Mouse (Mus musculus) hematopoietic stem cell, adult 5-6 weeks (primary cell): ENCODE data around the gene Myo9b. TPM values are rescaled to one million over a fixed set of nuclear protein-coding genes. Genes with fewer than 3 reads are reported as not detected.

Experiments
- ATAC-seq, 2 experiments: fragments of 125-278 bp in 1 of 2; replicated peaks in 1 of 2; 2 replicates each; pipeline ENCODE4 v1.8.0; 2016 to 2017; ENCODE audit warnings: inconsistent platforms in 2 of 2, mild to moderate bottlenecking in 2 of 2, moderate number of reproducible peaks in 2 of 2, low read depth in 1 of 2, moderate TSS enrichment in 1 of 2; ENCODE audit not compliant: low FRiP score in 2 of 2, poor library complexity in 2 of 2, severe bottlenecking in 2 of 2, insufficient read depth in 1 of 2, low TSS enrichment in 1 of 2
- total RNA-seq: library from RNA; stranded (forward); fragments of 172-1452, 232-1000 nt; gene quantifications from 2 replicates; pipeline ENCODE4 v1.2.3, GENCODE M21; 2017

Myo9b gene
- total RNA-seq, 1 experiment from 2014 or later = 43.6 TPM

GRCm38 (mm10) chr8:71395629-71396028 is 123.1 kb downstream of the Myo9b start, which contains the start of gene Ushbp1:
Gene Ushbp1 (minus strand): TSS chr8:71395802.
- ATAC-seq = no peak

- peak; percentile 98 for ATAC-seq
Observed at GRCm38 (mm10) chr8:71396639-71397305, 124.3 kb downstream of the Myo9b start, which contains the start of gene Babam1. Gene Babam1 (plus strand): TSS chr8:71396861.

- ATAC-seq = no peak
Observed at GRCm38 (mm10) chr8:71397701-71398100, 125.2 kb downstream of the Myo9b start.

DNA sequence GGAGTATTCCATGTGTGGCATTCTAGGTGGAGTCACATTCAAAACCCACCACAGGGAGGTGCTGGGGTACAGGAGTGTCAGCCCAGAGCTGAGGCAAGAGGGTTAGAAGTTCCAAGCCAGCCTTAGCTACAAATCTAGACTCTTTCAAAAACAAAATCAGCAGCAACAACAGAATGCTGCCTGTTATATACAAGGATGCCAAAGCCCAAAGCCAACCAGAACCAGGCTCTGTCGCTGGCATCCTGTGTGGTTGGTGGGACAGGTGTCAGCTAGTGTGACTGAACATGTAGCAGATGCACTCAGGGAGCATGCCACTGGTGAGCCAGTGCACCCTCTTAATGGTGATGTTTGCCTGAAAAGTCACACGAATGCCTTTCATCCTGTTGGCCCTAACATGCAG is 128.3 kb downstream of the Myo9b start:
- no peak for ATAC-seq

GRCm38 (mm10) chr8:71401454-71401853 is 128.9 kb downstream of the Myo9b start:
- no peak for ATAC-seq

DNA sequence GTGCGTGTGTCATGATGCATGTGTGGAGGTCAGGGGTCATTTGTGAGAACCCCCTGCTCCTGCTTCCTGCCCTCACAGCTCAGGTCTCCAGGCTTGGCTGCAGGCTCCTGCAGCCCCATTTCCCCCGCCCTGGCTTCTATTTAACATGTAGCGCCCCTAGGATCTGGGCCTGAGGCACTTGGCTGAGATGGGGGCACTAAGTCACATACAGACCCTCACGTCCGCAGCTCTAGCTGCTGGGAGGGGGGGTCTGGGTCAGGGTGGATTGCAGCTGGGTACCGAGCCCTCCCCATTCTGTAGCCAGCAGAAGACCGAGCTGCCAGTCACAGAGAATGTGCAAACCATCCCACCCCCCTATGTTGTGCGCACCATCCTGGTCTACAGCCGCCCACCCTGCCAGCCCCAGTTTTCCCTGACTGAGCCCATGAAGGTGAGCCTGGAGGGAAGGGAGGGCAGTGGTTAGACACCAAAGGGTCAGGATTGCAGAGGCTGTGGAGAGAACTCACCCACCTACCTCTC is 130.0 kb downstream of the Myo9b start:
- no peak for ATAC-seq

GRCm38 (mm10) chr8:71403107-71403885 is 130.8 kb downstream of the Myo9b start:
- ATAC-seq = no peak

DNA sequence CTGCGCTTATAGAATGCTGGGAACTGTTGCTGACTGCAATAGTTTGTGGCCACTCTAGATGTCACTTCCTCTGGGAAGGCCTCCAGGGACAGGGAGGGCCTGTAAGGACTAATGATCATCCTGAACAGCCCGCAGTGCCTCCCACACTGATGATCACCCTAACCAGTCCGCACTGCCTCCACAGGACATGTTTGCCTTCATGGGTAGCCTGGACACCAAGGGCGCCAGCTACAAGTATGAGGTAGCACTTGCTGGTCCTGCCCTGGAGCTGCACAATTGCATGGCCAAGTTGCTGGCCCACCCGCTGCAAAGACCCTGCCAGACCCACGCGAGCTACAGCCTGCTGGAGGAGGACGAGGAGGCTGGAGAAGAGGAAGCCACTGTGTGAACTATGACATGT is 131.5 kb downstream of the Myo9b start:
- ATAC-seq = no peak

GRCm38 (mm10) chr8:71404951-71405351 is 132.4 kb downstream of the Myo9b start:
- no peak for ATAC-seq

GRCm38 (mm10) chr8:71405401-71406098 is 133.0 kb downstream of the Myo9b start, which contains the start of gene Ankle1:
Gene Ankle1 (plus strand): TSS chr8:71406010.
- peak; percentile 88 to 90 for ATAC-seq

- ATAC-seq = peak; percentile 47 to 62
Observed at GRCm38 (mm10) chr8:71406099-71407015, 133.8 kb downstream of the Myo9b start.

DNA sequence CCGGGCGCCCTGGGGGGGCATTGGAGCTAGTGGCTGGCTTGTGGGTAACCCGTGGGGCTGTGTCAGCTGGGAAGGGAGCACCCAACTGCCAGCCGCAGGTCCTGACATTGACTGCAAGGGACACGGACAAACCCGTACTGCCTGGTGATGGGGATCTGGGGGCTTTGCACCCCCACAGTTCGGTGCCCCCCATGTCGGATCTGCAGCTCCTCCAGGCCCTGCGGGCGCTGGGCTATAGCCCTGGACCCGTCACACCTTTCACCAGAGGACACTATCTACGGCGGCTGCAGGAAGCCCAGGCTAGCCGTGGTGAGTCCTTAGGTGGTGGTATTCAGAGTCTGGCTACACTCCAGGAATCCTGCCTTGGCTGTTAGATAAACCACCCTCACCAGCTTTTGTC is 134.9 kb downstream of the Myo9b start:
- ATAC-seq = no peak

GRCm38 (mm10) chr8:71408231-71408630 is 135.7 kb downstream of the Myo9b start:
- ATAC-seq = no peak
